Mouse (Mus musculus) inflammation-experienced regulatory T-cells, adult 16 weeks (primary cell): ENCODE data around the gene Abcc12. TPM values are rescaled to one million over a fixed set of nuclear protein-coding genes. Genes with fewer than 3 reads are reported as not detected.

Source experiments
- polyA plus RNA-seq: library from polyadenylated mRNA; unstranded; fragments of 100-300 nt; shearing (Covaris generic); gene quantifications from one replicate; pipeline ENCODE4 v1.2.1, GENCODE M21; 2017

Abcc12 gene
- polyA plus RNA-seq = not detected

GRCm38 (mm10) chr8:86580458-86580857 lies at the start of gene Abcc12:
Gene Abcc12 (minus strand): TSS chr8:86580686.

GRCm38 (mm10) chr8:86623911-86624731 lies 43.6 kb upstream of the Abcc12 start, which contains the start of gene Lonp2:
Gene Lonp2 (plus strand): TSS chr8:86624043.

Other genes with a start within 250 kb of the Abcc12 start
- 146 TPM for gene Lonp2, start 43.4 kb upstream of the Abcc12 start, polyA plus RNA-seq
- not detected for gene Gm10638, start 165.0 kb upstream of the Abcc12 start, polyA plus RNA-seq
- 3.4 TPM for gene Siah1a, start 165.2 kb upstream of the Abcc12 start, polyA plus RNA-seq